Mouse (Mus musculus): ENCODE measurements around the gene Ppp1r15b.

The Ppp1r15b gene

GRCm38 (mm10) chr1:133162046-133162445 lies 31.1 kb downstream of the Ppp1r15b start:
- DNase-seq (ENCODE audit: low spot score): no peak

GRCm38 (mm10) chr1:133162981-133163380 lies 32.0 kb downstream of the Ppp1r15b start:
- DNase-seq (ENCODE audit: low spot score): no peak

- DNase-seq (ENCODE audit: low spot score): peak; percentile 33
Measured at GRCm38 (mm10) chr1:133163820-133164431, 33.0 kb downstream of the Ppp1r15b start, which contains the start of gene Plekha6. Gene Plekha6 (plus strand): TSS chr1:133164210.

GRCm38 (mm10) chr1:133164591-133165011 lies 33.7 kb downstream of the Ppp1r15b start:
- DNase-seq (ENCODE audit: low spot score): peak; percentile 30

- DNase-seq (ENCODE audit: low spot score): no peak
Measured at GRCm38 (mm10) chr1:133165111-133165510, 34.2 kb downstream of the Ppp1r15b start.

GRCm38 (mm10) chr1:133168318-133169060 lies 37.5 kb downstream of the Ppp1r15b start:
- no peak for DNase-seq (ENCODE audit: low spot score)

GRCm38 (mm10) chr1:133170196-133170595 lies 39.3 kb downstream of the Ppp1r15b start:
- DNase-seq (ENCODE audit: low spot score): no peak

- no peak for DNase-seq (ENCODE audit: low spot score)
Measured at GRCm38 (mm10) chr1:133171357-133171756, 40.4 kb downstream of the Ppp1r15b start.

- peak; percentile 38 for DNase-seq (ENCODE audit: low spot score)
Measured at GRCm38 (mm10) chr1:133175150-133175549, 44.2 kb downstream of the Ppp1r15b start.

GRCm38 (mm10) chr1:133177480-133178172 lies 46.7 kb downstream of the Ppp1r15b start:
- peak; percentile 23 for DNase-seq (ENCODE audit: low spot score)

GRCm38 (mm10) chr1:133178732-133179440 lies 47.9 kb downstream of the Ppp1r15b start:
- DNase-seq (ENCODE audit: low spot score): no peak

GRCm38 (mm10) chr1:133181072-133182015 lies 50.4 kb downstream of the Ppp1r15b start:
- DNase-seq (ENCODE audit: low spot score): peak; percentile 62

- DNase-seq (ENCODE audit: low spot score): no peak
Measured at GRCm38 (mm10) chr1:133182016-133182705, 51.2 kb downstream of the Ppp1r15b start.

GRCm38 (mm10) chr1:133182706-133183095 lies 51.8 kb downstream of the Ppp1r15b start:
- no peak for DNase-seq (ENCODE audit: low spot score)

GRCm38 (mm10) chr1:133183141-133183925 lies 52.4 kb downstream of the Ppp1r15b start:
- DNase-seq (ENCODE audit: low spot score): no peak

GRCm38 (mm10) chr1:133187948-133188680 lies 57.2 kb downstream of the Ppp1r15b start:
- no peak for DNase-seq (ENCODE audit: low spot score)

GRCm38 (mm10) chr1:133188719-133189118 lies 57.8 kb downstream of the Ppp1r15b start:
- no peak for DNase-seq (ENCODE audit: low spot score)
